Mouse (Mus musculus): ENCODE results near the gene H2-K1.

DNA sequence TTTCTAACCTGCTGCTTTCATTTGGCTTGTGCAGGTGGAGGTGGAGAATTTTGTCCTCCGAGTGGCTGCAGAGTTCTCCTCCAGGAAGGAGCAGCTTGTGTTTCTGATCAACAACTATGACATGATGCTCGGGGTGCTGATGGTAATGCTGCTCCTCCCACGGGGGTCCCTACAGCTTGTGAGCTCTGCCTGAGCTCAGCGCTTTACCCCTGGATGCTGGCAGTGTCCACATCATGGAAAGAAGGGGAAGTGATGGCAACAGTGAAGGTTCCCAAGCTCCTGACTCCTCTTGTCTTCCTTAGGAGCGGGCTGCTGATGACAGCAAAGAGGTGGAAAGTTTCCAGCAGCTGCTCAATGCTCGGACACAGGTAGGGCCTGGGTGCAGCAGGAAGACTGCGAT lies 37.3 kb downstream of the H2-K1 start:
- TF ChIP-seq POLR2A (IDR thresholded peaks at IDR 0.05; ENCODE audit: insufficient read depth, low read depth, low read length) (no peak), CTCF (IDR thresholded peaks at IDR 0.05; ENCODE audit: insufficient read depth, low read depth, low read length) (no peak)
